17 mouse cellular contexts compared by ENCODE assay signal in the genomic region with DNA sequence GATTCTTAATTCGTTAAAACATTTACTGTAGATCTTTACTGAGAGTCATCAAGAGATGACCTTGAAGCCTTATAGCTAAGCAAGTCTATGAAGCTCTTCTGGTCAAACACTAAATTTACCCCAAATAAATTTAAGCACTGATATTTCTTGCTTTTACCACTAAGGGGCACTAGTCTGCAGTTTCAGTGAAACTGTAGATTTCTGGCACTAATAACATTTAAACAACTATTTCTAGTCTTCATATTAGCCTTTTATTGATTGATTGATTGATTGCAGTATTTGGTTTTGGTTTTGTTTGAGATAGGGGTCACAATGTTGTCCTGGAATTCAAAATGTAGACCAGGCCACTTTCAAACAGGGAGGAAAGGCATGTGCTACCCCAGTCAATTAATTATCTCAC. TPM values are rescaled to one million over a fixed set of nuclear protein-coding genes. Genes with fewer than 3 reads are reported as not detected.
DNase-seq lines count a peak whose midpoint lies in the region; ATAC-seq and TF ChIP-seq lines count a peak whose summit lies in the region.
"Had no signal": no experiment of that assay in that cellular context is flagged by ENCODE, and none has a peak within 500 bp of the region (broad histone marks: within the 10 kb centered on the region; RNA-seq: fewer than 3 reads in every experiment).

No protein-coding gene starts in this region.

- intact Hi-C loops in heart, postnatal 10 days (cut with DNase I), result loop anchor here (1.0 kb wide), 1 partner anchor 70 kb away; no protein-coding TSS in a partner anchor

- H3K27ac ChIP-seq in liver, postnatal 0 days (ENCODE audit: low read depth), result no peak overlapping the region
- no peak overlapping the region for H3K27ac ChIP-seq in CH12.LX (ENCODE audit: insufficient read depth, low read depth)
- H3K27ac ChIP-seq in neural tube, embryonic 15.5 days (replicated peaks), result no peak overlapping the region
- H3K27ac ChIP-seq: forebrain, embryonic 12.5 days; midbrain, embryonic 12.5 days had no signal

- 71% methylated on average over 1 of the region's 1 CpGs for WGBS in liver, postnatal 0 days (ENCODE audit: insufficient replicate concordance)
- WGBS in neural tube, embryonic 15.5 days, result 93% methylated on average over 1 of the region's 1 CpGs

- TF ChIP-seq EP300 in liver, postnatal 0 days (IDR thresholded peaks at IDR 0.05; ENCODE audit: low read depth), result no peak
- TF ChIP-seq EP300 in CH12.LX (IDR thresholded peaks at IDR 0.05; ENCODE audit: low read length), result no peak

- peak; percentile 26 for DNase-seq in heart, adult 8-10 months (ENCODE audit: low spot score)
- no peak for DNase-seq in heart, postnatal 10 days
- no peak for DNase-seq in liver, postnatal 0 days
- DNase-seq in liver, result no peak
- no peak for DNase-seq in CH12.LX (ENCODE audit: extremely low read depth)
- DNase-seq in retina, embryonic 14.5 days (ENCODE audit: low spot score), result peak; percentile 55
- no peak for DNase-seq in adrenal gland, adult 18-20 months (ENCODE audit: low spot score in 2 of 2)
- DNase-seq: adrenal gland, adult 2 months; gastrocnemius, postnatal 36 days; lung, adult 18-20 months had no signal

- no peak overlapping the region for H3K4me3 ChIP-seq in liver, postnatal 0 days (ENCODE audit: low read depth, low read length)
- no peak overlapping the region for H3K4me3 ChIP-seq in CH12.LX (replicated peaks in 1 of 3; ENCODE audit: low read depth in 2 of 3, low read length in 2 of 3, poor library complexity in 1 of 3)
- H3K4me3 ChIP-seq in neural tube, embryonic 15.5 days (replicated peaks), result no peak overlapping the region
- H3K4me3 ChIP-seq: forebrain, embryonic 12.5 days; midbrain, embryonic 12.5 days had no signal

- H3K9ac ChIP-seq in liver, postnatal 0 days (replicated peaks), result no peak overlapping the region
- no peak overlapping the region for H3K9ac ChIP-seq in CH12.LX (ENCODE audit: insufficient read depth, low read depth)
- no peak overlapping the region for H3K9ac ChIP-seq in neural tube, embryonic 15.5 days (replicated peaks)
- H3K9ac ChIP-seq: forebrain, embryonic 12.5 days; midbrain, embryonic 12.5 days had no signal

- in situ Hi-C loops in CH12.LX (cut with MboI; ENCODE audit: low pct_ligation_motif_present, low pct_unique_long_range_greater_than_20kb, low sequenced_read_pairs), result no loop called here

- no peaks in the 10 kb centered on the region for H3K27me3 ChIP-seq in liver, postnatal 0 days (ENCODE audit: insufficient read depth, low read length)
- H3K27me3 ChIP-seq in CH12.LX (replicated peaks), result no peaks in the 10 kb centered on the region
- no peaks in the 10 kb centered on the region for H3K27me3 ChIP-seq in neural tube, embryonic 15.5 days (replicated peaks)
- H3K27me3 ChIP-seq: forebrain, embryonic 12.5 days; midbrain, embryonic 12.5 days had no signal

- TF ChIP-seq RAD21 in CH12.LX (IDR thresholded peaks at IDR 0.05; ENCODE audit: low read depth, low read length), result peak; percentile 72

- H3K79me2 ChIP-seq in CH12.LX (replicated peaks; ENCODE audit: control insufficient read depth, extremely low read depth, insufficient read depth, poor library complexity, severe bottlenecking), result no peaks in the 10 kb centered on the region

- H3K36me3 ChIP-seq in liver, postnatal 0 days (replicated peaks; ENCODE audit: insufficient read depth, low read length), result peaks cover 47% of the 10 kb centered on the region
- peaks cover 7 to 32% of the 10 kb centered on the region in 2 experiments for H3K36me3 ChIP-seq in CH12.LX (replicated peaks in 1 of 2; ENCODE audit: control insufficient read depth in 1 of 2, insufficient read depth in 1 of 2, low read length in 1 of 2)
- peaks cover 22% of the 10 kb centered on the region; the same call in 1 of the 2 replicates for H3K36me3 ChIP-seq in neural tube, embryonic 15.5 days

- no peaks in the 10 kb centered on the region for H3K9me3 ChIP-seq in liver, postnatal 0 days (ENCODE audit: low read length)
- no peaks in the 10 kb centered on the region for H3K9me3 ChIP-seq in CH12.LX (replicated peaks; ENCODE audit: low read length)
- no peaks in the 10 kb centered on the region for H3K9me3 ChIP-seq in neural tube, embryonic 15.5 days (replicated peaks)
- H3K9me3 ChIP-seq: forebrain, embryonic 12.5 days; midbrain, embryonic 12.5 days had no signal

- no peaks in the 10 kb centered on the region for H3K4me1 ChIP-seq in liver, postnatal 0 days (ENCODE audit: insufficient read depth)
- H3K4me1 ChIP-seq in CH12.LX (ENCODE audit: control insufficient read depth in 1 of 2, insufficient read depth in 2 of 2), result peaks cover 13 to 26% of the 10 kb centered on the region in 2 experiments
- H3K4me1 ChIP-seq in neural tube, embryonic 15.5 days, result no peaks in the 10 kb centered on the region
- H3K4me1 ChIP-seq: forebrain, embryonic 12.5 days; midbrain, embryonic 12.5 days had no signal

- no peak for ATAC-seq in liver, postnatal 0 days
- ATAC-seq in neural tube, embryonic 15.5 days (ENCODE audit: low FRiP score), result no peak

- TF ChIP-seq CTCF in liver, postnatal 0 days (IDR thresholded peaks at IDR 0.05; ENCODE audit: low read depth), result peak; percentile 63
- peak; percentile 7 to 73; a peak in 2 of 4 replicates for TF ChIP-seq CTCF in CH12.LX (conservative IDR thresholded peaks at IDR 0.05 in 1 of 2, IDR thresholded peaks at IDR 0.05 in 1 of 2; ENCODE audit: low read depth in 2 of 2, low read length in 2 of 2)

- no peak for TF ChIP-seq POLR2A in CH12.LX (IDR thresholded peaks at IDR 0.05; ENCODE audit: low read depth, low read length)

- no peak overlapping the region for H3K4me2 ChIP-seq in liver, postnatal 0 days (ENCODE audit: low read depth, low read length)
- no peak overlapping the region for H3K4me2 ChIP-seq in CH12.LX (ENCODE audit: insufficient read depth, low read depth, poor library complexity, severe bottlenecking)
- H3K4me2 ChIP-seq in neural tube, embryonic 15.5 days, result no peak overlapping the region
- H3K4me2 ChIP-seq: forebrain, embryonic 12.5 days; midbrain, embryonic 12.5 days had no signal

- dilution Hi-C loops in CH12.LX (cut with MboI; ENCODE audit: extremely low pct_ligation_motif_present, extremely low pct_unique_long_range_greater_than_20kb, low sequenced_read_pairs), result no loop called here

TF ChIP-seq in CH12.LX, 34 proteins besides CTCF, POLR2A, EP300 and RAD21:
- TF ChIP-seq SMC3 (IDR thresholded peaks at IDR 0.05; ENCODE audit: low read depth, low read length), result peak; percentile 62
- TF ChIP-seq ETS1 (conservative IDR thresholded peaks at IDR 0.05; ENCODE audit: low read depth, low read length), result no peak

RNA-seq across cellular contexts. Expression of a gene that starts 20.9 kb away (rescaled TPM):
- total RNA-seq in heart, adult 8-10 months (2022), result 1 to 10 TPM in 1 of 4 experiments, under 1 TPM in 3; 0.41 to 1.3 (median 0.61) TPM
- 1 to 10 TPM; 8.0 to 8.8 TPM for total RNA-seq in heart, postnatal 10 days (2021)
- 18.3 and 21.6 TPM in 2 replicates for polyA plus RNA-seq in liver, postnatal 0 days (2015; fragmentation: Nextera tagmentation; extraction: Ambion mirVana)
- 8.5 and 9.7 TPM in 2 replicates for total RNA-seq in CH12.LX (2012; rRNA removed)
- total RNA-seq in CH12.LX (2014; rRNA removed), result 10.4 TPM in 2 replicates
- 7.5 and 11.2 TPM in 2 replicates for polyA plus RNA-seq in CH12.LX (2012; ENCODE audit: insufficient read length, low read depth)
- 17.5 and 23.6 TPM in 2 replicates for polyA plus RNA-seq in neural tube, embryonic 15.5 days (2015; fragmentation: Nextera tagmentation; extraction: Ambion mirVana)
- 1 to 10 TPM; 1.1 to 2.8 TPM for total RNA-seq in adrenal gland, adult 18-20 months (2021)

RNA-seq across cellular contexts. Expression of a gene that starts 38.2 kb away (rescaled TPM):
- total RNA-seq in heart, adult 8-10 months (2022), result under 1 TPM in 1 of 4 experiments, not detected in 3; 0.16 TPM
- under 1 TPM in 1 of 2 experiments, not detected in 1; 0.12 TPM for total RNA-seq in heart, postnatal 10 days (2021)
- 0.06 and 0.13 TPM in 2 replicates for polyA plus RNA-seq in liver, postnatal 0 days (2015; fragmentation: Nextera tagmentation; extraction: Ambion mirVana)
- total RNA-seq in CH12.LX (2012; rRNA removed), result not detected in 2 replicates
- total RNA-seq in CH12.LX (2014; rRNA removed), result not detected in 2 replicates
- polyA plus RNA-seq in CH12.LX (2012; ENCODE audit: insufficient read length, low read depth), result not detected in 2 replicates
- polyA plus RNA-seq in neural tube, embryonic 15.5 days (2015; fragmentation: Nextera tagmentation; extraction: Ambion mirVana), result 0.10 TPM in 1 of 2 replicates, not detected in the other
- not detected for total RNA-seq in adrenal gland, adult 18-20 months (2021)
- total RNA-seq: adrenal gland, adult 2 months; ES-E14; heart, postnatal 25 days; neutrophil, adult 5-6 weeks had no signal
- polyA plus RNA-seq: adrenal gland, adult 2 months; forebrain, embryonic 12.5 days; small intestine, adult 2 months had no signal

RNA-seq across cellular contexts. Expression of a gene that starts 47.5 kb away (rescaled TPM):
- 10 to 100 TPM; 40.5 to 51.6 (median 47.0) TPM for total RNA-seq in heart, adult 8-10 months (2022)
- total RNA-seq in heart, postnatal 10 days (2021), result 10 to 100 TPM; 31.6 to 35.8 TPM
- 49.7 and 51.1 TPM in 2 replicates for polyA plus RNA-seq in liver, postnatal 0 days (2015; fragmentation: Nextera tagmentation; extraction: Ambion mirVana)
- total RNA-seq in CH12.LX (2012; rRNA removed), result 31.6 and 38.9 TPM in 2 replicates
- 51.4 and 53.0 TPM in 2 replicates for total RNA-seq in CH12.LX (2014; rRNA removed)
- 36.3 and 36.5 TPM in 2 replicates for polyA plus RNA-seq in CH12.LX (2012; ENCODE audit: insufficient read length, low read depth)
- 34.1 and 44.1 TPM in 2 replicates for polyA plus RNA-seq in neural tube, embryonic 15.5 days (2015; fragmentation: Nextera tagmentation; extraction: Ambion mirVana)
- 10 to 100 TPM; 27.6 to 37.6 TPM for total RNA-seq in adrenal gland, adult 18-20 months (2021)

Comparison
In these comparisons a context has a peak if more than half of its experiments do, and no peak if none do; other contexts are left out.
1. DNase-seq: peak in heart, adult 8-10 months (single experiment) and retina, embryonic 14.5 days (single experiment); none in heart, postnatal 10 days (0 of 2), liver, postnatal 0 days (single experiment), liver (single experiment), CH12.LX (single experiment) and adrenal gland, adult 18-20 months (0 of 2).